In genomic region chr3:73698889-73699288, GRCm38 (mm10) we compare ENCODE assay signal across 26 mouse cellular contexts. TPM values are rescaled to one million over a fixed set of nuclear protein-coding genes. Genes with fewer than 3 reads are reported as not detected.
DNase-seq lines count a peak whose midpoint lies in the region; ATAC-seq and TF ChIP-seq lines count a peak whose summit lies in the region.
"Had no signal": no experiment of that assay in that cellular context is flagged by ENCODE, and none has a peak within 500 bp of the region (broad histone marks: within the 10 kb centered on the region; RNA-seq: fewer than 3 reads in every experiment).

No protein-coding gene starts in this region.

- H3K9me3 ChIP-seq in liver, postnatal 0 days (ENCODE audit: low read length), result no peaks in the 10 kb centered on the region
- H3K9me3 ChIP-seq in liver, embryonic 11.5 days (ENCODE audit: control insufficient read depth, low read length), result no peaks in the 10 kb centered on the region
- H3K9me3 ChIP-seq: forebrain, embryonic 10.5 days; forebrain, embryonic 13.5 days; G1E; heart, embryonic 12.5 days; heart, embryonic 15.5 days had no signal

- H3K4me3 ChIP-seq in liver, postnatal 0 days (ENCODE audit: low read depth, low read length), result no peak overlapping the region
- no peak overlapping the region for H3K4me3 ChIP-seq in liver, embryonic 11.5 days (ENCODE audit: low read depth, low read length)
- H3K4me3 ChIP-seq: forebrain, embryonic 10.5 days; forebrain, embryonic 13.5 days; heart, embryonic 12.5 days; heart, embryonic 15.5 days had no signal

- no peak overlapping the region for H3K4me2 ChIP-seq in liver, postnatal 0 days (ENCODE audit: low read depth, low read length)
- no peak overlapping the region for H3K4me2 ChIP-seq in liver, embryonic 11.5 days
- H3K4me2 ChIP-seq: forebrain, embryonic 13.5 days; heart, embryonic 12.5 days; heart, embryonic 15.5 days; hindbrain, embryonic 14.5 days had no signal

- no peak for TF ChIP-seq EP300 in liver, postnatal 0 days (IDR thresholded peaks at IDR 0.05; ENCODE audit: low read depth)

- no peak overlapping the region for H3K9ac ChIP-seq in liver, postnatal 0 days (replicated peaks)
- no peak overlapping the region for H3K9ac ChIP-seq in liver, embryonic 11.5 days (ENCODE audit: low read depth, low read length)
- H3K9ac ChIP-seq: forebrain, embryonic 13.5 days; heart, embryonic 12.5 days; heart, embryonic 15.5 days; hindbrain, embryonic 14.5 days had no signal

- no peaks in the 10 kb centered on the region for H3K27me3 ChIP-seq in liver, postnatal 0 days (ENCODE audit: insufficient read depth, low read length)
- H3K27me3 ChIP-seq in liver, embryonic 11.5 days (replicated peaks; ENCODE audit: control insufficient read depth, insufficient read depth, low read length), result no peaks in the 10 kb centered on the region
- H3K27me3 ChIP-seq: CH12.LX; forebrain, embryonic 13.5 days; heart, embryonic 12.5 days; heart, embryonic 15.5 days; Patski had no signal

- H3K4me1 ChIP-seq in liver, postnatal 0 days (ENCODE audit: insufficient read depth), result 0 out of 2 replicates have a peak, but pooled peaks cover 2% of the 10 kb centered on the region
- H3K4me1 ChIP-seq in liver, embryonic 11.5 days (replicated peaks; ENCODE audit: control insufficient read depth, insufficient read depth, low read length), result no peaks in the 10 kb centered on the region
- H3K4me1 ChIP-seq: forebrain, embryonic 10.5 days; forebrain, embryonic 13.5 days; heart, embryonic 12.5 days had no signal

- H3K27ac ChIP-seq in liver, postnatal 0 days (ENCODE audit: low read depth), result no peak overlapping the region
- no peak overlapping the region for H3K27ac ChIP-seq in liver, embryonic 11.5 days (ENCODE audit: low read depth, low read length)
- H3K27ac ChIP-seq: forebrain, embryonic 10.5 days; forebrain, embryonic 13.5 days; heart, embryonic 15.5 days; hindbrain, embryonic 14.5 days; hindbrain, postnatal 0 days had no signal

- DNase-seq in frontal cortex, postnatal 14 days (ENCODE audit: low spot score in 2 of 2), result no peak
- no peak for DNase-seq in liver, postnatal 0 days
- no peak for DNase-seq in liver, embryonic 11.5 days (ENCODE audit: low spot score)
- DNase-seq in brain, adult 2 months (ENCODE audit: low read depth, low spot score), result peak; percentile 36
- DNase-seq in thymus, adult 18-20 months, result no peak
- DNase-seq: adrenal gland, postnatal 14 days; B cell, adult 2 months; cerebellum, adult 18-20 months; cerebellum, adult 9-10 months; cerebellum, postnatal 14 days; gastrocnemius, postnatal 25 days; heart, adult 18-20 months; heart, postnatal 10 days; heart, postnatal 36 days had no signal

- peak; percentile 81 for ATAC-seq in frontal cortex, adult (ENCODE audit: low TSS enrichment)
- ATAC-seq in liver, postnatal 0 days, result 0 out of 2 replicates have a peak, but pooled peaks have one; percentile 33
- no peak for ATAC-seq in liver, embryonic 11.5 days (replicated peaks; ENCODE audit: low FRiP score)
- ATAC-seq: forebrain, embryonic 13.5 days; forebrain, embryonic 16.5 days; hindbrain, postnatal 0 days; inflammation-experienced regulatory T-cells, adult 6 months; Patski had no signal

- 46% methylated on average over 1 of the region's 1 CpGs for WGBS in liver, postnatal 0 days (ENCODE audit: insufficient replicate concordance)
- 82% methylated on average over 1 of the region's 1 CpGs for WGBS in liver, embryonic 11.5 days

- no peak for TF ChIP-seq CTCF in liver, postnatal 0 days (IDR thresholded peaks at IDR 0.05; ENCODE audit: low read depth)

- H3K36me3 ChIP-seq in liver, postnatal 0 days (replicated peaks; ENCODE audit: insufficient read depth, low read length), result no peaks in the 10 kb centered on the region
- no peaks in the 10 kb centered on the region for H3K36me3 ChIP-seq in liver, embryonic 11.5 days (ENCODE audit: control insufficient read depth, insufficient read depth, low read length)
- H3K36me3 ChIP-seq: forebrain, embryonic 10.5 days; G1E; heart, embryonic 12.5 days; heart, embryonic 15.5 days had no signal

RNA-seq across cellular contexts. Expression of gene Bche, which starts 9.3 kb away (rescaled TPM):
- polyA plus RNA-seq in liver, postnatal 0 days (2015; fragmentation: Nextera tagmentation; extraction: Ambion mirVana), result 16.0 and 18.2 TPM in 2 replicates
- 11.4 and 14.6 TPM in 2 replicates for polyA plus RNA-seq in liver, embryonic 11.5 days (2014; fragmentation: Nextera tagmentation; extraction: Ambion mirVana)
- polyA plus RNA-seq: G1E; inflammation-experienced regulatory T-cells, adult 6 months; Patski had no signal
